Mouse (Mus musculus): ENCODE data around the gene Gab1.

DNA sequence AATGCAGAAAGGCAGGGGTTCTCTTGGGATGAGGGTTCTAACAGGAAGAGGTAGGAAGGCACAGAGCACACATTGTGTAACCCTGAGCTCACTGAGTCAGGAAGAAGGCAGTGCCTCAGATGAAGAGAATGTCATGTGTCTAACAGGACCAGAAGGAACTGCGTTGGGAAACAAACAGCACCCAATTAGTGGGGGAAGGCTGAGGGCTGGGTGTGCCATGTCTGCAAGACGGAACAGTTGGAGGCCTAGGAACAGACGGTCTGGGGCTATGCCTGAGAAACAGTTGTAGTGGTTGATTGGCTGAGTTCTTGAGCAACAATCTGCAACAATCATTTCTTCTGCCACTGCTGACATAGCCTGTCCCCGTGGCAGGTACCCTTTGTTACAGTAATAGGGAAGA, 38.8 kb upstream of the Gab1 start:
- TF ChIP-seq POLR2A (IDR thresholded peaks at IDR 0.05; ENCODE audit: low read depth, low read length) (no peak), CTCF (IDR thresholded peaks at IDR 0.05; ENCODE audit: extremely low read depth, insufficient read length, insufficient replicate concordance, low read depth, low read length) (no peak)

All from small intestine, adult 2 months (tissue).